Mouse (Mus musculus) midbrain, embryonic 16.5 days (tissue): ENCODE results near the gene Phactr3. TPM values are rescaled to one million over a fixed set of nuclear protein-coding genes. Genes with fewer than 3 reads are reported as not detected.
A peak's percentile ranks its signal among the peaks of the same experiment; 100 is the strongest.

Experiments used
- ATAC-seq: fragments of 200-750 bp; cut with Nextera tagmentation; 2 replicates; pipeline ENCODE4 v1.8.0; 2017; ENCODE audit warnings: moderate TSS enrichment
- H3K27ac ChIP-seq: fragments of 300-500 bp; sonication (generic); 2 replicates; pipeline ENCODE4 v1.5.1; 2014; ENCODE audit warnings: mild to moderate bottlenecking, low read length, mixed read lengths
- H3K27me3 ChIP-seq: fragments of 300-500 bp; sonication (generic); 2 replicates; pipeline ENCODE4 v1.6.1; 2014; ENCODE audit warnings: low read depth, low read length, mixed read lengths; ENCODE audit not compliant: control insufficient read depth, insufficient read depth
- H3K36me3 ChIP-seq: fragments of 300-500 bp; sonication (generic); 2 replicates; pipeline ENCODE4 v1.6.1; 2014; ENCODE audit warnings: mild to moderate bottlenecking, low read length, moderate library complexity, mixed read lengths; ENCODE audit not compliant: control insufficient read depth, insufficient read depth
- H3K4me1 ChIP-seq: fragments of 300-500 bp; sonication (generic); 2 replicates; pipeline ENCODE4 v1.6.1; 2014; ENCODE audit warnings: mild to moderate bottlenecking, low read length, mixed read lengths; ENCODE audit not compliant: control insufficient read depth, insufficient read depth
- H3K4me2 ChIP-seq: fragments of 300-500 bp; sonication (generic); 2 replicates; pipeline ENCODE4 v1.6.1; 2014; ENCODE audit warnings: mild to moderate bottlenecking, low read length, mixed read lengths
- H3K4me3 ChIP-seq: fragments of 300-500 bp; sonication (generic); 2 replicates; pipeline ENCODE4 v1.5.1; 2014; ENCODE audit warnings: low read depth, mild to moderate bottlenecking, low read length, moderate library complexity, mixed read lengths
- H3K9ac ChIP-seq: fragments of 300-500 bp; sonication (generic); 2 replicates; pipeline ENCODE4 v1.6.1; 2014; ENCODE audit warnings: low read depth, low read length, mixed read lengths
- H3K9me3 ChIP-seq: fragments of 300-500 bp; sonication (generic); replicated peaks from 2 replicates; pipeline ENCODE4 v1.6.1; 2014; ENCODE audit warnings: mild to moderate bottlenecking, low read length, mixed read lengths; ENCODE audit not compliant: control insufficient read depth, poor library complexity, severe bottlenecking
- WGBS: fragments of 180-500 bp; shearing (Covaris S2); extraction: QIAGEN DNeasy Blood & Tissue Kit; methylation state at CpG from one replicate; pipeline ENCODE4 v1.1.7; 2014; 5-methylcytosine and 5-hydroxymethylcytosine counted together
- polyA plus RNA-seq: library from polyadenylated mRNA; unstranded; fragments of >200 nt; fragmentation: Nextera tagmentation; extraction: Ambion mirVana; gene quantifications from 2 replicates; pipeline ENCODE4 v1.2.1, GENCODE M21; 2015

The Phactr3 gene
- polyA plus RNA-seq, 1 experiment from 2014 or later, result 86.1 TPM

GRCm38 (mm10) chr2:178165943-178166342 is 47.2 kb downstream of the Phactr3 start:
- Histone ChIP-seq H3K36me3 (no peaks in the 10 kb centered on the region), H3K27me3 (no peaks in the 10 kb centered on the region), H3K4me1 (peaks cover 7% of the 10 kb centered on the region), H3K4me3 (no peak overlapping the region), H3K4me2 (no peak overlapping the region), H3K27ac (no peak overlapping the region), H3K9ac (no peak overlapping the region), H3K9me3 (no peaks in the 10 kb centered on the region)
- WGBS, result 79% methylated on average over 10 of the region's 10 CpGs
- ATAC-seq, result no peak

DNA sequence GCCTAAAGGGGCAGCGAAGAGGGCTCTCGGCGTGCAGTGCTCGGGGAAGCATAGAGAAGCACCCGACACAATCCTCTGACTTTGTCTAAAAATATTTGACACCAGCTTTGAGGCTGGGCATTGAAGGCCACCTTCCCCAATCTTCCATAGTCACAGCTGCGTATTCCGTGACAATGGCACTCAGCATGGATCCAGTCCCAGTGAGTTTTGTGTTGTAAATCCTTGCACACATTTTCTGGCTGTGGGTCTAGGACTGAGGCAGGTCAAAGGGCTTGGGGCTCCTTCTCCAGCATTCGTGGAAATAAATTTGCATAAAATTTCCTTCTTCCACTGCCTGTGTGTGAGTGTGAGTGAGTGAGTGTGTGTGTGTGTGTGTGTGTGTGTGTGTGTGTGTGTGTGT is 51.2 kb downstream of the Phactr3 start:
- no peak overlapping the region for H3K4me2 ChIP-seq
- no peak for ATAC-seq
- H3K4me3 ChIP-seq, result no peak overlapping the region
- 16% methylated on average over 8 of the region's 8 CpGs for WGBS
- H3K9ac ChIP-seq, result no peak overlapping the region
- H3K27ac ChIP-seq, result no peak overlapping the region
- no peaks in the 10 kb centered on the region for H3K27me3 ChIP-seq
- H3K4me1 ChIP-seq, result peaks cover 27% of the 10 kb centered on the region
- H3K9me3 ChIP-seq, result no peaks in the 10 kb centered on the region
- H3K36me3 ChIP-seq, result no peaks in the 10 kb centered on the region

DNA sequence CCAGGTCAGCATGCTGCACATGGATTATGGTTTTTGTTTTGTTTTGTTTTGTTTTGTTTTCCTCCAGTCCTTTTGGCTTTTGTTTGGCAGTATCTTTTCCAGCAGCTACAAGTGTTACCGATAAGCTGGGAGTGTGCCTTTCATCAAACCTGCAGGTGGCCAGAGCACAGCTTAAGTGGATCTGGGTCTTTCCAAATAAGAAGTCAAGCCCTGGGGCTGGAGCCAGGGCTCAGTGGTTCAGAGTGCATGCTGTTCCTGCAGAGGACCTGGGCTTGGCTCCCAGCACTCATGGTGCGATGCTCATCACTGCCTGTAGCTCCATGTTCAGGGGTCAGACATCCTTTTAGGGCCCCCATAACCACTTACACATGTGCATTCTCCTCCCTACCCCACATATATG is 55.2 kb downstream of the Phactr3 start:
- no peaks in the 10 kb centered on the region for H3K36me3 ChIP-seq
- no peak overlapping the region for H3K4me3 ChIP-seq
- H3K27me3 ChIP-seq, result no peaks in the 10 kb centered on the region
- H3K9me3 ChIP-seq, result no peaks in the 10 kb centered on the region
- 26% methylated on average over 2 of the region's 2 CpGs for WGBS
- H3K4me2 ChIP-seq, result no peak overlapping the region
- peak overlapping the region; percentile 56; the same call in 1 of the 2 replicates for H3K27ac ChIP-seq
- H3K4me1 ChIP-seq, result peaks cover 25% of the 10 kb centered on the region
- no peak overlapping the region for H3K9ac ChIP-seq
- no peak for ATAC-seq

DNA sequence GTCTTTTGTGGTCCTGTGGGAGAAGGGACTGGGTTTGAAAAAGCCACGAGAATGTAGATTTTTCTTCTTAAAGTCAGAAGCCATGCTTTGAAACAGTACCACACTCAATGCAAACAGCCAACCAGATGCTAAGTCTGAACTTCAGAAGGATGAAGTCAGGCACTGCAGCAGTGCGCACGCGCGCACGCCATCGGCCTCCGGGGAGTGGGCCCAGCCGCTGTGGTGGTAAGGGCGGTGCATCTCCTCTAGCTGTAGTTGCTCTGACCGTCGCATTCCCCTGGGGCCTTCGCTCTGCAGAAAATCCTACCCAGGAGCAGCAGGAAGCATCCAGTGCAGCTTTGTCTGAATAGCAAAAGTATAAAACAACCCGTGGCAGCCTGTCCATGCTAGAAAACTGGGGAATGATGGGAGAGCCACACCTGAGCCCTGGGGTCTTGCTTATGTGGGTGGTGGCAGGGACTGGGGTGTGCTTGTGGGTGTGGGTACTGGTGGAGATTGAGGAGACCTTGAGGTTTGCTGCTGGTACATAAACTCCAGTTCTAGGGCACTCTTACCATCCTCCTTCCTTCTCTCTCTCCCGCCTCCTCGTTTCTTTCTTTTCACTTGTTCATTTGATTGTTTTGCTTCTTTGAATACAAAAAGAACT is 56.6 kb downstream of the Phactr3 start:
- 10% methylated on average over 16 of the region's 16 CpGs for WGBS
- Histone ChIP-seq H3K4me2 (peak overlapping the region; percentile 46), H3K27ac (peak overlapping the region; percentile 56), H3K4me3 (peak overlapping the region; percentile 19), H3K9ac (peak overlapping the region; percentile 23; the same call in 1 of the 2 replicates), H3K4me1 (peaks cover 20% of the 10 kb centered on the region), H3K9me3 (no peaks in the 10 kb centered on the region), H3K36me3 (no peaks in the 10 kb centered on the region), H3K27me3 (no peaks in the 10 kb centered on the region)
- peak; percentile 91 for ATAC-seq

- no peak overlapping the region for H3K4me2 ChIP-seq
- H3K27me3 ChIP-seq, result no peaks in the 10 kb centered on the region
- WGBS, result 78% methylated on average over 5 of the region's 5 CpGs
- no peaks in the 10 kb centered on the region for H3K9me3 ChIP-seq
- ATAC-seq, result no peak
- H3K27ac ChIP-seq, result no peak overlapping the region
- no peak overlapping the region for H3K4me3 ChIP-seq
- no peaks in the 10 kb centered on the region for H3K36me3 ChIP-seq
- peaks cover 4% of the 10 kb centered on the region; the same call in 1 of the 2 replicates for H3K4me1 ChIP-seq
- H3K9ac ChIP-seq, result no peak overlapping the region
Measured at GRCm38 (mm10) chr2:178184251-178184650, 65.5 kb downstream of the Phactr3 start.

DNA sequence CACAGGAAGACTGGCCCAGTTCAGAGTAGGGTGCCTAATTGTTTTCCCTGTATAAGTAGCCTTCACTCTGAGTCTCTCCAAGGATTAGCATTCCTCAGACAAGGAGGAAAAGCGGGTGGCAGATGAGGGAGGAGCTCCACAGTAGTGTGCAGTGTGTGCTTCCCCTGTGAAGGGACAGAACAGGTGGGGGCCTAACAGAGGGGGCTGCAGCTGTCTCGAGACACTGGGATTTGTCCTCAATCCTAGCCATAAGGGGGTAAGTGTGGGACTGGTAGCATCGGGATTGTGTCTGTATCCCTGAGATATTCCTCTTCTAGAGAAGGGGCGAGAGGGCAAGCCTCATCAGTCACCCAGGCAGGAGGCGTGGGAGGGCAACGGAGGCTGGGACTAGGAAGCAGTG is 66.1 kb downstream of the Phactr3 start:
- no peaks in the 10 kb centered on the region for H3K36me3 ChIP-seq
- H3K27ac ChIP-seq, result no peak overlapping the region
- no peak overlapping the region for H3K9ac ChIP-seq
- H3K4me1 ChIP-seq, result peaks cover 4% of the 10 kb centered on the region; the same call in 1 of the 2 replicates
- ATAC-seq, result peak; percentile 25; the same call in 1 of the 2 replicates
- 49% methylated on average over 6 of the region's 6 CpGs for WGBS
- H3K27me3 ChIP-seq, result no peaks in the 10 kb centered on the region
- H3K9me3 ChIP-seq, result no peaks in the 10 kb centered on the region
- no peak overlapping the region for H3K4me2 ChIP-seq
- no peak overlapping the region for H3K4me3 ChIP-seq

DNA sequence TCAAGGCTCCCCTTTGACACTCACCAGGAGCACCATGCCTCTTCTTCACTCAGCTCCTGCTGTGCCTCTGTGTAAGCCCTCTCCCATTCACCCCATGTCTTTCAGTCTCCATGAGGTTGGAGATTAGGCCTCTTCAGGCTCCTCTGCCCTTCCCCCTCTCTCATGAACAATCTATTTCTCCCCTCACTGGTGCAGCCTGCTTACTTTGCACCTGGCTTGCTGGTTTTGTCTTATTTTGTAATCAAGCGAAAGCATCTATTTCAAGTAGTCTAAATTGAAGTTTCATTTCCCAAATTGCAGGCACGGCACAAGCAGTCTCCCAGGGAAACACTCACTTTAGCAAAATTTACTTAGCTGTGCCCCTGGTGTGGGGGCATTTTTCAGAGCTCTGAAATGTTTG is 70.2 kb downstream of the Phactr3 start:
- Histone ChIP-seq H3K27ac (peak overlapping the region; percentile 15; the same call in 1 of the 2 replicates), H3K4me2 (no peak overlapping the region), H3K27me3 (no peaks in the 10 kb centered on the region), H3K9me3 (no peaks in the 10 kb centered on the region), H3K9ac (no peak overlapping the region), H3K4me1 (peaks cover 21% of the 10 kb centered on the region), H3K4me3 (no peak overlapping the region), H3K36me3 (no peaks in the 10 kb centered on the region)
- 33% methylated on average over 2 of the region's 2 CpGs for WGBS
- ATAC-seq, result no peak

DNA sequence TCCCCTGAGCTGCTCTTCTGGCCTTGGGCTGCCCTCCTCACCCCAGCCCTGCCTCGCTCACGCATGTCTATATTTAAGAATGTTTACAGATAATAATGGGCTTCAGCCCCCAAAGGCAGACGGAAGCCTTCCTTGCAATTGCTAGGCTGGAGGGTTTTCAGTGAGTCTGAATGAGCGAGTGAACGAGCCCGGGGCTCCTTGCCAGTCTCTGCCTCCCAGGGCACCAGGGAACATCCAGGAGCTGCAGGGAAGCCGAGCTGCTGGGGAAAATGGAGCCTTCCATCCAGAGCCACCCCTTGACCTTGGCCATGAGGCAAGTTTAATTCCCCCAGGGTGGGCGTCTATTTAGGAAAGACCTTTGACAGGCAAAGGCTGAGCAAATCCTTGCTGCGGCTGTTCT is 74.1 kb downstream of the Phactr3 start:
- no peaks in the 10 kb centered on the region for H3K9me3 ChIP-seq
- ATAC-seq, result no peak
- H3K4me3 ChIP-seq, result no peak overlapping the region
- no peaks in the 10 kb centered on the region for H3K27me3 ChIP-seq
- peak overlapping the region; percentile 51; the same call in 1 of the 2 replicates for H3K27ac ChIP-seq
- H3K4me1 ChIP-seq, result peaks cover 31% of the 10 kb centered on the region
- no peak overlapping the region for H3K4me2 ChIP-seq
- WGBS, result 46% methylated on average over 9 of the region's 9 CpGs
- no peak overlapping the region for H3K9ac ChIP-seq
- H3K36me3 ChIP-seq, result no peaks in the 10 kb centered on the region

DNA sequence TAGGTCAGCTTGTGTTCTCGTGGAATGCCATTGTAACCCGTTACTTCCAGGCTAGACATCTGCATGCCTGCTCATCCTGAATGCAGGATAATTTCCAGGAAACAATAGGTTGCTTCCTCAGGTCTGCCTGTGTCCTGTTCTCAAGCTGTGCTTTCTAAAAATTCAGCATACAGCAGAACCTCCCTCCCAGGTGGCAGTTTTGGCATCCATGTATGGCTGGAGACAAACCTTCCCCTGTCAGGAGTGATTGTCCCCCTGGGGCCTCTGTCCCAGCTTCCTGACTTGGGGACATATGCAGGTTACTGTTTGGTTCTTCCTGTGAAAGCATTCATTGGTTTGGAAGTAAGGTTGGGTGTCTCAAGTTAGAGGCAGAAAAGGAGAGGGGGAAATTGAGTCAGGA is 74.7 kb downstream of the Phactr3 start:
- Histone ChIP-seq H3K4me2 (no peak overlapping the region), H3K36me3 (no peaks in the 10 kb centered on the region), H3K27ac (peak overlapping the region; percentile 51; the same call in 1 of the 2 replicates), H3K4me3 (no peak overlapping the region), H3K4me1 (peaks cover 31% of the 10 kb centered on the region), H3K9ac (no peak overlapping the region), H3K9me3 (no peaks in the 10 kb centered on the region), H3K27me3 (no peaks in the 10 kb centered on the region)
- 50% methylated on average over 2 of the region's 2 CpGs for WGBS
- ATAC-seq, result no peak
